Mouse (Mus musculus) stomach, postnatal 0 days (tissue): ENCODE data around the gene Moxd1.

Experiments
- CTCF ChIP-seq: IDR thresholded peaks from 2 replicates; pipeline ENCODE4 v1.5.1; 2016; ENCODE audit warnings: antibody characterized with exemption, low read depth, mild to moderate bottlenecking, moderate library complexity
- EP300 ChIP-seq: optimal IDR thresholded peaks from 2 replicates; pipeline ENCODE3; 2016; ENCODE audit warnings: antibody characterized with exemption

GRCm38 (mm10) chr10:24248116-24248515 is 24.8 kb downstream of the Moxd1 start:
- TF ChIP-seq CTCF (no peak), EP300 (no peak)
